Mouse (Mus musculus): ENCODE measurements at regions not wholly inside any gene's neighbourhood (a gene's known extent, or its start where the extent isn't known, plus 50 kb on each side); places are given as distances from the start of the nearest gene placed in this dataset.

DNA sequence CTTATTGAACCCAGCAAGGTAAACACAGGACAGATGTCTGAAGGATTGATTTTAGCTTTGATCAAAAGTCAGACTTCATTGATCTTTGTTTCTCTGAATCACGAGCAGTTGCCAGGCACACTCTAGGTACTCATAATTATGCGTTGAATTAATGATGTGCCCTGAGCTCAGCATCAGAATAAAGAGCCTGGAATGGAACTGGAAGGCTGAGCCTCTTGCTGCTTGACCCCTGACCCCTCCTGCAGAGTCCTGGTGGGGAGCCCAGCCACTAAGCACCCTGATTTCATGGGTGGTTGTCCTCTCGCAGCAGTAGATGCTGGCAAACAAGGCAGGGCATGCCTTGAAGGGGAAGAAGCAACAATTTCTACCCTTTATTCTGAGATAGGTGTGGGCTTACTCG lies 64.9 kb upstream of the Noct start:
- H3K4me1 ChIP-seq (replicated peaks): peaks cover 35% of the 10 kb centered on the region
- H3K9me3 ChIP-seq: no peaks in the 10 kb centered on the region
- H3K27me3 ChIP-seq (ENCODE audit: insufficient read depth, poor library complexity, severe bottlenecking): no peaks in the 10 kb centered on the region
- H3K36me3 ChIP-seq: no peaks in the 10 kb centered on the region
- WGBS: 26% methylated on average over 4 of the region's 4 CpGs
- H3K4me3 ChIP-seq: no peak overlapping the region
- no peak for DNase-seq (ENCODE audit: low spot score)
- peak overlapping the region; percentile 18; the same call in 1 of the 2 replicates for H3K27ac ChIP-seq

DNA sequence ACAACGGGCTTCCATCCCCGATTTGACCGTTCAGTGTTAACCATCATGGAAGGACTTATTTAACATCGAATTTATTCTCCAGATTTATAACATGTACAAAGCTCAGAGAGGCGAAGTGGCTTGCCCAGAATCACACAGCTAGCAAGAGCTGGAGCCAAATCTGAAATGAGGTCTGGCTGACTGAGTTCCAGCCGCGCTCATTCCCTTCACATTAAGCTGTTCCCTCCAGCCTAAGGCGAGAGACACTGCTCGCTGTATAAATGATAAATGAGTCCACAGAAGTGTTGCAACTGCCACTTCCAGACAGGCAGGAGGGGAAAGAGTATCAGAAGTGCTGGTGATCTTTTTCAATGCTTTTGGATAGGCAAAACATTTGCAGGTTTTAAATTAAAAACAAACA lies 64.4 kb upstream of the Noct start:
- WGBS: 67% methylated on average over 9 of the region's 9 CpGs
- Histone ChIP-seq H3K4me3 (no peak overlapping the region), H3K9me3 (no peaks in the 10 kb centered on the region), H3K27ac (peak overlapping the region; percentile 18; the same call in 1 of the 2 replicates), H3K27me3 (ENCODE audit: insufficient read depth, poor library complexity, severe bottlenecking) (no peaks in the 10 kb centered on the region), H3K4me1 (replicated peaks) (peaks cover 33% of the 10 kb centered on the region), H3K36me3 (no peaks in the 10 kb centered on the region)
- DNase-seq (ENCODE audit: low spot score): no peak

DNA sequence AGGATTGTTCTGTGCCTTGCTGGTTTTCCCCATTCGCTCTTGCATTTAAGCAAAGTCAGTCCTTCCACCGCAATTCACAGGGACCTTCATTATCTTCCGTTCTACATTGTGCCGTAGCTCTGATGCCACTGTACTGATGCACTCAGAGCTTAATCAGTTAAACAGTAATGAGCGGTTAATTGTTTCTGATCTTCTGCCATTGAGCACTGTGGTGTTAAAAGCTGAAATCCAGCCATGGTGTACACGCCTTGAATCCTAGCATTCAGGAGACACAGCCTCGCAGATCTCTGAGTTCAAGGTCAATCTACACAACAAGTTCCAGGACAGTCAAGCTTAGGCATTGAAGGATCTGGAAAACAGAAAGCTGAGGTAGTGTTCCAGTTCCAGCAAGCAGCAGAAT lies 63.6 kb upstream of the Noct start:
- no peak overlapping the region for H3K27ac ChIP-seq
- H3K36me3 ChIP-seq: no peaks in the 10 kb centered on the region
- no peaks in the 10 kb centered on the region for H3K9me3 ChIP-seq
- no peak for DNase-seq (ENCODE audit: low spot score)
- 91% methylated on average over 7 of the region's 7 CpGs for WGBS
- peaks cover 33% of the 10 kb centered on the region for H3K4me1 ChIP-seq (replicated peaks)
- no peaks in the 10 kb centered on the region for H3K27me3 ChIP-seq (ENCODE audit: insufficient read depth, poor library complexity, severe bottlenecking)
- no peak overlapping the region for H3K4me3 ChIP-seq

DNA sequence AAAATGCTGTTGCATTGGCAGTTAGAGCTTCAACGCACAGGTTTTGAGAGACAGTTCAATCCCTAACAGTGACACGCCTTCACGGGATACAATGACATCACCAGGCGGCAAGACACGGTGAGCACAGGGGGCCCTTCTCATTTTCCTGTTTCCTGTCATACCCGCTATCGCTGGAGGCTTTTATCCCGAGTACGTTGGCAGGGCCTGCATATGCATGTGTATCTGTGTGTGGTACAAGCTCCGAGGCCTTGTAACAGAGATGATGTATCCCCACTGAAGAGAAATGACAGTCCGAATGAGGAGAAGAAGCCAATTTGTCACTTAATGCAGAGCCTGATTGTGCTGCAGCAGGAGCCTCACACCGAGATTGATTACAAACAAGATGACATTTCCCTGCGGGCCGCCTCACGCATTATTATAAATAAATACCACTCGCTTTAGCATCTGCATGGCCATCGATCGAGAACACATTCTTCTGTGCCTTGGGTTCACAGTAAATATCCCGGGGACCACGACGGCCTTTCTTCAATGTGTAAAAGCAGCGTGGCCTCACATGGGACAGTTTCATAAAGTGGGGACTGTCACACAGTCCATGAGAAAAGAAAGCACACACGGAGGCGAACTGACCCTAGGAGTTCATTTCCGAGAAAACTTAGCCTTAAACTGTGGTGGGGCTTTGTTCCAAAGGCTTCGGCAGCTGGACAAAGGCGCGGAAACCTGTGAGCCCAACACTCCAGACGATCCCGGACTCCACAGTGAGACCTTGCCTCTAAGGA lies 54.9 kb upstream of the Noct start:
- peak; percentile 12 for DNase-seq (ENCODE audit: low spot score)
- H3K27ac ChIP-seq: peak overlapping the region; percentile 35
- WGBS: 74% methylated on average over 30 of the region's 30 CpGs

DNA sequence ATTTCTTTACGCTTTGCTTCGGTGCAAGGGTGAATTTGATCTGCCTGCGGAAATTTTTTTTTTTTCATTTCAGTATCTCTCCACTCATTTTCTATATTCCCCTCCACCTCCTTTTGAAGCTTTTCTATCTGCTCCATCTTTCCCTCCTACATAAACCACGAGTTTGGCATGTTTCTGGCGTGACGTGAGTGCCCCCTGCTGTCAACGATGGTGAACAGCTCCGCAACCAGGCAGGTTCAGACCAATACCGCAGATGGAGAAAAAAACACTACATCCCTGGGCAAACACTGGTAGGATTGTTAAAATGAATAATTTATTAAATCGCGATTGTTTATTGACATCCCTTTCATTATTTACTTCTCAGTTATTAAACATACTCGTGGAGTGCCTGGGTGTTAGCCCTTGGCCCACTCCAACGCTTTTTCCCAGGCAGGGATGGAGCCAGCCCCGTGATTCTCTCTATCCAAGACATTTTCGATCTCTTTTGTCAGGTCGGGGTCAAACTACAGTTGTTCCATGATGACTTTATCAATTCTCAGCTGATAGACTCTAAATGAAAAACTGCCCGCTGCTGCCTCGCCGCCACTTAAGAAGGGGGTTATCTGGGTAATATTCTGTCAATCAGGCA lies 53.9 kb upstream of the Noct start:
- peak; percentile 83 for DNase-seq (ENCODE audit: low spot score)
- H3K9me3 ChIP-seq: no peaks in the 10 kb centered on the region
- no peaks in the 10 kb centered on the region for H3K27me3 ChIP-seq (ENCODE audit: insufficient read depth, poor library complexity, severe bottlenecking)
- no peak overlapping the region for H3K4me3 ChIP-seq
- 31% methylated on average over 19 of the region's 19 CpGs for WGBS
- no peak overlapping the region for H3K27ac ChIP-seq
- no peaks in the 10 kb centered on the region for H3K36me3 ChIP-seq
- H3K4me1 ChIP-seq (replicated peaks): peaks cover 8% of the 10 kb centered on the region; the same call in 1 of the 2 replicates

More for the DNA sequence above, 54.9 kb upstream of the Noct start:
- Histone ChIP-seq H3K9me3 (no peaks in the 10 kb centered on the region), H3K4me3 (no peak overlapping the region), H3K4me1 (replicated peaks) (peaks cover 8% of the 10 kb centered on the region; the same call in 1 of the 2 replicates), H3K27me3 (ENCODE audit: insufficient read depth, poor library complexity, severe bottlenecking) (no peaks in the 10 kb centered on the region), H3K36me3 (no peaks in the 10 kb centered on the region)
